Mouse (Mus musculus): ENCODE data around the gene Plin3. TPM values are rescaled to one million over a fixed set of nuclear protein-coding genes. Genes with fewer than 3 reads are reported as not detected.

Gene Plin3
- total and polyA plus RNA-seq, 2 experiments from 2014 or later, result 13.9 to 16.0 TPM

DNA sequence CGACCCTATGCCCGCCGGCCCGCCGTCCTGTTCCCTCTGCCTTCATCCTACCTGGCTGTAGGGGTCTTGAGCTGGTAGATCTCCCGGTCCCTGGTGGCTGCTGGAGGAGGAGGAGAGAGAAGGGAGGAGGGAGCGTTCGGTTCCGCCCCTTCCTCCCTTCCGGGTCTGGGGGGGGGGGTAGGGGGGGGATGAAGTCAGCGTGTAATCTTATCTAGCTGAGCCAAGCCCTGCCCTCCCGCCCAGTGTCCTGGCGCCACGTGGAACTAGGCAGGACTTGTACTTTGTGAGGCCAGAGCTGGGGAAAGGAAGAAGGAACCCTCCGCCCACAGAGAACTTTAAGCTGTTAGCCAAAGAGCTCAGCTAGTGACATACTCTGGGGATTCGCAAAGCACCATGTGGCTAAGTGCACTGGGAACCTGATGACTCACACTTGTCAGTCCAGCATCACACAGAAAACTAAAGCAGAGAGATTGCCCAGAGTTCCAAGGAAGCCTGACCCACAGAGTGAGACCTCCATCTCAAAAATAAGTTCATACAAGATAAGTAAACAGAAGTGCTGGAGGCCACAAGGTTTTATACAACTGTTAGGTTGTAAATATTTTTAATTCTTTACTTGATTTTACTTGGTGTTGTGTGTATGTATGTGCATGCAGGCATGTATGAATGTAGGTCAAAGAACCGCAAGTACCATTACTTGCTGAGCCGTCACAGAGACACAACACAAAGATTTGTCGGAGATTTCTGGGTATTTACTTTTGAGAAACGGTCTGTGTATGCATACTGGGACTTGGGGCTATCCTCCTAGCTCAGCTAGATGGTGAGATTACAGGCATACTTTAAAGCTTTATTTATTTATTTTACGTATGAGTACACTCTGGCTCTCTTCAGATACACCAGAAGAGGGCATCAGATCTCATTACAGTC is 15.8 kb downstream of the Plin3 start, which contains the start of gene Ticam1:
TSS of gene Ticam1 (minus strand) at position 144 of the 924 bp plus-strand sequence.
- H3K4me1 ChIP-seq (ENCODE audit: insufficient read depth, low read length), result no peaks in the 10 kb centered on the region
- H3K36me3 ChIP-seq (ENCODE audit: insufficient read depth, low read length), result no peaks in the 10 kb centered on the region
- DNase-seq (ENCODE audit: low spot score) (peak; percentile 82), ATAC-seq (peak; percentile 89)
- H3K4me3 ChIP-seq (ENCODE audit: low read length), result peak within 1 kb of the TSS; percentile 44
- H3K9me3 ChIP-seq (ENCODE audit: low read length), result no peaks in the 10 kb centered on the region
- peak; percentile 53 for TF ChIP-seq CTCF (IDR thresholded peaks at IDR 0.05; ENCODE audit: low read depth)
- 11% methylated on average over 15 of the region's 21 CpGs for WGBS
- peak within 1 kb of the TSS; percentile 76 for H3K4me2 ChIP-seq (ENCODE audit: low read depth, low read length)
- H3K9ac ChIP-seq (replicated peaks; ENCODE audit: low read length), result peak within 1 kb of the TSS; percentile 58
- H3K27ac ChIP-seq, result peak within 1 kb of the TSS; percentile 69
- H3K27me3 ChIP-seq (ENCODE audit: insufficient read depth, low read length), result no peaks in the 10 kb centered on the region

GRCm38 (mm10) chr17:56275842-56276480 is 16.7 kb downstream of the Plin3 start:
- H3K27ac ChIP-seq, result peak overlapping the region; percentile 69
- no peaks in the 10 kb centered on the region for H3K27me3 ChIP-seq (ENCODE audit: insufficient read depth, low read length)
- no peaks in the 10 kb centered on the region for H3K9me3 ChIP-seq (ENCODE audit: low read length)
- WGBS, result 25% methylated on average over 5 of the region's 5 CpGs
- H3K36me3 ChIP-seq (ENCODE audit: insufficient read depth, low read length), result no peaks in the 10 kb centered on the region
- no peaks in the 10 kb centered on the region for H3K4me1 ChIP-seq (ENCODE audit: insufficient read depth, low read length)
- no peak for TF ChIP-seq CTCF (IDR thresholded peaks at IDR 0.05; ENCODE audit: low read depth)
- H3K4me3 ChIP-seq (ENCODE audit: low read length), result peak overlapping the region; percentile 44
- ATAC-seq, result peak; percentile 6
- peak overlapping the region; percentile 76 for H3K4me2 ChIP-seq (ENCODE audit: low read depth, low read length)
- peak overlapping the region; percentile 58 for H3K9ac ChIP-seq (replicated peaks; ENCODE audit: low read length)
- DNase-seq (ENCODE audit: low spot score), result no peak

- H3K27me3 ChIP-seq (ENCODE audit: insufficient read depth, low read length), result no peaks in the 10 kb centered on the region
- no peak for ATAC-seq
- 89% methylated on average over 5 of the region's 5 CpGs for WGBS
- H3K4me3 ChIP-seq (ENCODE audit: low read length), result no peak overlapping the region
- no peak for TF ChIP-seq CTCF (IDR thresholded peaks at IDR 0.05; ENCODE audit: low read depth)
- no peaks in the 10 kb centered on the region for H3K36me3 ChIP-seq (ENCODE audit: insufficient read depth, low read length)
- H3K9ac ChIP-seq (replicated peaks; ENCODE audit: low read length), result no peak overlapping the region
- no peak for DNase-seq (ENCODE audit: low spot score)
- H3K4me1 ChIP-seq (ENCODE audit: insufficient read depth, low read length), result no peaks in the 10 kb centered on the region
- no peaks in the 10 kb centered on the region for H3K9me3 ChIP-seq (ENCODE audit: low read length)
- no peak overlapping the region for H3K4me2 ChIP-seq (ENCODE audit: low read depth, low read length)
- no peak overlapping the region for H3K27ac ChIP-seq
Observed at GRCm38 (mm10) chr17:56273986-56274385, 18.7 kb downstream of the Plin3 start.

DNA sequence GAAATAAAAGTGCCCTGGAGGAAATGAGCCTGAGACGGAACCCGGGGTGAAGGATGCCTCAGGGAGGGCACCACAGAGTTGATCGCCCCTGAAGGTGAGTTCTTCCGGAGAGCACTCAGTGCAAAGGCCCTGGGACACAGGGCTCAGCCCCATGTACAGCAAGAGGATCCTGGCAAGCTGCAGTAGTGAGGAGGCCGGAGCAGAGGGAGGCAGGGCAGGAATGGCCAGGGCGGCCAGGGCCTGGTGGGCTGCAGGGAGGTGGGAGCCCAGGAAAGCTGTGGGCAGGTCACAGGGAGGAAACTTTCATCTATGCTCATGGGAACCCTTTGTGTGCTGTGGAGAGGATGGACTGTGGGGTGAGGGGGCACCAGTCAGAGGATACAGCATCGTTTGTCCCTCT is 19.2 kb downstream of the Plin3 start:
- Histone ChIP-seq H3K9me3 (ENCODE audit: low read length) (no peaks in the 10 kb centered on the region), H3K4me3 (ENCODE audit: low read length) (no peak overlapping the region), H3K27ac (no peak overlapping the region), H3K9ac (replicated peaks; ENCODE audit: low read length) (no peak overlapping the region), H3K4me2 (ENCODE audit: low read depth, low read length) (no peak overlapping the region), H3K4me1 (ENCODE audit: insufficient read depth, low read length) (no peaks in the 10 kb centered on the region), H3K27me3 (ENCODE audit: insufficient read depth, low read length) (no peaks in the 10 kb centered on the region), H3K36me3 (ENCODE audit: insufficient read depth, low read length) (no peaks in the 10 kb centered on the region)
- TF ChIP-seq CTCF (IDR thresholded peaks at IDR 0.05; ENCODE audit: low read depth), result no peak
- DNase-seq (ENCODE audit: low spot score), result no peak
- 89% methylated on average over 7 of the region's 7 CpGs for WGBS
- ATAC-seq, result no peak

- Histone ChIP-seq H3K27ac (no peak overlapping the region), H3K4me2 (ENCODE audit: low read depth, low read length) (no peak overlapping the region), H3K27me3 (ENCODE audit: insufficient read depth, low read length) (no peaks in the 10 kb centered on the region), H3K36me3 (ENCODE audit: insufficient read depth, low read length) (no peaks in the 10 kb centered on the region), H3K9ac (replicated peaks; ENCODE audit: low read length) (no peak overlapping the region), H3K4me1 (ENCODE audit: insufficient read depth, low read length) (no peaks in the 10 kb centered on the region), H3K9me3 (ENCODE audit: low read length) (no peaks in the 10 kb centered on the region), H3K4me3 (ENCODE audit: low read length) (no peak overlapping the region)
- WGBS, result 87% methylated on average over 3 of the region's 3 CpGs
- TF ChIP-seq CTCF (IDR thresholded peaks at IDR 0.05; ENCODE audit: low read depth), result no peak
- ATAC-seq, result no peak
- DNase-seq (ENCODE audit: low spot score), result no peak
Observed at GRCm38 (mm10) chr17:56272644-56273043, 20.0 kb downstream of the Plin3 start.

DNA sequence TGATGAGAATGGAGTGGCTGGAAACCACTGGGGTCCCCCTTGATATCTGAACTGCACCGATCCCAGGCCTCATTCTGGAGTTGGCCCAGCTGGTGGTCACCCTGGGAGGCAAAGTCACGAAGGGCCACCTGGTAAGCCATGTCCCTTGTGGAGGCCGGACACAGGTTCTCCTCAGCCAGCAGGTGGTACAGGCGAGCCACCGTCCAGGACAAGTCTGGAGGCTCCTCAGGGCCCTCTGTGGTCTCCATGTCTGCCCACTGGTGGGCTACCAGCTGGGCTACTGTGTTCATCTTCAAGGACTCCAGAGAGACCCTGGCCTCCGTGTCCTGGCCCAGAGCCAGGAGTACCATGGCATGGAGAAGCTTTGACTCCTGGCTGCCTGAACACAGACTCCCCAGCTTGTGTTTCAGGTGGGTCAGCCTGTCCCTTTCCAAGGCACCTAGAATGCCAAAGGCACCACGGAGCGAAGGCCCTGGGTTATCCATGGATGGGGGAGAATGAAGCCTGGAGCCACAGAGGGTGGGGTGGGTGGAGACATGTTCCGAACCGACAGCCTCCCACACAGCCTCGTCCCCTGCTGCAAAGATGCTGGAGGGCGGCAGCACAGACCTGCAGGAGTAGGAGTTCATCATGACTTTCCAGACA is 20.9 kb downstream of the Plin3 start:
- TF ChIP-seq CTCF (IDR thresholded peaks at IDR 0.05; ENCODE audit: low read depth), result no peak
- Histone ChIP-seq H3K27ac (no peak overlapping the region), H3K9ac (replicated peaks; ENCODE audit: low read length) (no peak overlapping the region), H3K4me3 (ENCODE audit: low read length) (no peak overlapping the region), H3K27me3 (ENCODE audit: insufficient read depth, low read length) (no peaks in the 10 kb centered on the region), H3K9me3 (ENCODE audit: low read length) (no peaks in the 10 kb centered on the region), H3K36me3 (ENCODE audit: insufficient read depth, low read length) (no peaks in the 10 kb centered on the region), H3K4me1 (ENCODE audit: insufficient read depth, low read length) (no peaks in the 10 kb centered on the region), H3K4me2 (ENCODE audit: low read depth, low read length) (no peak overlapping the region)
- DNase-seq (ENCODE audit: low spot score), result no peak
- no peak for ATAC-seq
- 86% methylated on average over 12 of the region's 12 CpGs for WGBS
